Mouse (Mus musculus) spleen, adult 12 weeks (tissue): ENCODE results near the gene Kcnb1.

Experiments used
- DNase-seq: peaks from one replicate; pipeline ENCODE4 v3.0.0; 2022; ENCODE audit warnings: low spot score

Kcnb1 gene

GRCm38 (mm10) chr2:167060761-167061160, 129.2 kb downstream of the Kcnb1 start:
- DNase-seq, result no peak

DNA sequence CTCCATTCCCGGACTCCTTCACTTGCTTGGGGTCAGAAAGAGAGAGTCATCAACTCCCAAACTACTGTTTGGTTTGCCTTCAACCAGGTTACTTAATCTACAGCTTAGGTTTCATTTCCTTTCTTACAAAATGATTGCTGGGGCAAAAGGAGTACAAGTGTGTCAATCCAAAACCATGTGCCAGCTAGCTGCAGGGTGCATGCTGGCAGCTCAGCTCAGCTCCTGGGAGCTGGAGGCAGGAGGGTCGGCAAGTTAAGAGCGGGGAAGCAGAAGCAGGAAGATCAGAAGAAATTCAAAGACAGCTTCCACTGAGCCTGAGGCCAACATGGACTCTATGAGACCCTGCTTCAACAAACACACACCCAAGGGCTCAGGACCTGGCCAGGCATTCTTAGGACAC, 129.6 kb downstream of the Kcnb1 start:
- no peak for DNase-seq

GRCm38 (mm10) chr2:167059960-167060359, 130.0 kb downstream of the Kcnb1 start:
- no peak for DNase-seq

GRCm38 (mm10) chr2:167059536-167059935, 130.4 kb downstream of the Kcnb1 start:
- no peak for DNase-seq

- no peak for DNase-seq
Observed at GRCm38 (mm10) chr2:167058814-167059387, 131.1 kb downstream of the Kcnb1 start.

DNA sequence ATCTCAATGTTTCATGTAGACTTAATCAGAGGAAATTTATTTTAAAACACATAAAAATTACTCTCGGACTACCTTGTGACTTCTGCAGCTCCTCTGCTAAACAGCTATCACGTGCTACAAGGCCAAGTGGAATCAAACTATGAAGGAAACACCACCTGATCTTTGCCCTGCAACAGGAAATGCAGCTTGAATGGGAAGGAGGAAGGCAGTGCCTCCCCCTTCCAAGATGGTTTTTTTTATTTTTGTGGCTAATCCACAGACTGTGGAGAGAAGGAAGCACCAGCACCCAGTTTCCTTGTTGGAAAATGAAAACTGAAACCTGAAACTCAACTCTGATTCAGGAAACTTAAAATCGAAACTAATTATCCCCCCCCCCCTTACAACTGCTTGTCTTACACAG, 131.8 kb downstream of the Kcnb1 start:
- DNase-seq, result no peak

GRCm38 (mm10) chr2:167056942-167057323, 133.0 kb downstream of the Kcnb1 start:
- no peak for DNase-seq

DNA sequence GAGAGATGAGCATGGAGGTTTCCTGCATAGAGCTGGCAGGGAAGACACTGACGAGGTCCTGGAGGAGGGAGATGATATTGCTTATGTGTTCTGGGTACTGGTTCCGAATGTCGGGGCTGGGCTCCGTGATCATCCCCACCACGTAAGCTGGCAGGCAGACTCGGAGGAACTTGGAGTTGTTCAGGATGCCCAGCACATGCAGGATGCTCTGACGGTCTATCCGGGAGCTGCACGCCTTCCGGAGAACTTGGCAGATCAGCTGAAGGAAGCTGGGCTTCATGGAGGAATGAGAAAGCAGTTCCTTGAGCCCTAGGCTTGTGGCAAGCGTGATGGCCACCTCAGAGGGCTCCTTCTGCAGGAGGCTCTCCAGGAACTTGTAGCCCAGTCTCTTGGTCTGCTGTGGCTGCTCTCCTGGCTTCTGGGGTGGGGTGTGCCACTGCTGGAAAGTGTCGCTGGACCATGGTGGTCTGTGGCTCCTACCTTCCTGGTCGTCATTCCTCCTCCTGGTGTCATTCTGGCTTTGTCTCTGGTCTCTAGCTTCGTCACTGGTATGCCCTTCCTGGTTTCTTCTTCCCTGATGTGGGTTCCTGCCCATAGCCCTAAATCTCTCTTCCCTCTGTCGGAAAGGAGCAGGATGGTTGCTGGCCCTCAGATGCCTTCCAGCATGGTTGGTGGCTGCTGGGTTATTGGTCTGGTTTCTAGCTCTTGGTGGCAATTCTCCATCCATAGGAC, 133.6 kb downstream of the Kcnb1 start:
- no peak for DNase-seq

GRCm38 (mm10) chr2:167055386-167055785, 134.6 kb downstream of the Kcnb1 start:
- no peak for DNase-seq

GRCm38 (mm10) chr2:167053127-167053844, 136.7 kb downstream of the Kcnb1 start:
- DNase-seq, result no peak

- no peak for DNase-seq
Observed at GRCm38 (mm10) chr2:167048698-167049358, 141.1 kb downstream of the Kcnb1 start.

DNA sequence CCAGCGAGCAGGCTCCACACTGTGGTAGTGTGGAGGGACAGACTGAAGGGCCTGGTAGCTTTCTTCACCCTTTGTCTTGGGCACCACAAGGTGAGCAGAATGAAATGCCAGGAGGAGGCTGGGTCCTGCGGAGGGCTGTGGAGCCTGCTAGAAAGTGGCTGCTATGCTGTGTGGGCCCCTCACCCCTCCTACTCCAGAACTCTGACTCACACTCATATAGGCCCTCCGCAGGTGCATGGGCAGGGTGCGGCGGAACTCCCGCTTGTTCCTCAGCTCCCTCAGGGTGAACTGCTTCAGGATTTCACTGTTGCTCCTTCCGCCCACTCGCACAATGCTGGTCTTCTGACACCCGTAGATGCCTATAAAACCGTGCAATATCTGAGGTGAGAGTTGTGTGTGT, 141.7 kb downstream of the Kcnb1 start:
- DNase-seq, result no peak
